Mouse (Mus musculus) hindbrain, embryonic 10.5 days (tissue): ENCODE results near the gene Pcsk6. TPM values are rescaled to one million over a fixed set of nuclear protein-coding genes. Genes with fewer than 3 reads are reported as not detected.
"Not testable (repeated sequence)": the region's sequence is repeated elsewhere in the genome, so short reads cannot be mapped to it uniquely, and the experiment has no call there.

ENCODE experiments used
- DNase-seq: peaks from one replicate; pipeline ENCODE4 v3.0.0-alpha.2; 2017; ENCODE audit warnings: low spot score
- H3K27ac ChIP-seq: fragments of 300-500 bp; sonication (generic); 2 replicates; pipeline ENCODE4 v1.5.1; 2016; ENCODE audit warnings: mild to moderate bottlenecking, moderate library complexity
- H3K27me3 ChIP-seq: fragments of 300-500 bp; sonication (generic); 2 replicates; pipeline ENCODE4 v1.6.1; 2016; ENCODE audit warnings: mild to moderate bottlenecking; ENCODE audit not compliant: poor library complexity, insufficient read depth, severe bottlenecking
- H3K36me3 ChIP-seq: fragments of 300-500 bp; sonication (generic); 2 replicates; pipeline ENCODE4 v1.6.1; 2016; ENCODE audit warnings: mild to moderate bottlenecking, moderate library complexity
- H3K4me1 ChIP-seq: fragments of 300-500 bp; sonication (generic); replicated peaks from 2 replicates; pipeline ENCODE4 v1.6.1; 2016; ENCODE audit warnings: mild to moderate bottlenecking
- H3K4me3 ChIP-seq: fragments of 300-500 bp; sonication (generic); 2 replicates; pipeline ENCODE4 v1.5.1; 2016; ENCODE audit warnings: mild to moderate bottlenecking, moderate library complexity
- H3K9me3 ChIP-seq: fragments of 300-500 bp; sonication (generic); 2 replicates; pipeline ENCODE4 v1.6.1; 2016; ENCODE audit warnings: mild to moderate bottlenecking, moderate library complexity
- WGBS: fragments of 180-500 bp; shearing (Covaris S2); methylation state at CpG from one replicate; pipeline ENCODE4 v1.1.7; 2016; 5-methylcytosine and 5-hydroxymethylcytosine counted together
- polyA plus RNA-seq: library from polyadenylated mRNA; unstranded; fragments of >200 nt; fragmentation: Nextera tagmentation; extraction: Ambion mirVana; gene quantifications from 2 replicates; pipeline ENCODE4 v1.2.1, GENCODE M21; 2016

The Pcsk6 gene
- polyA plus RNA-seq, 1 experiment from 2014 or later = 1.0 TPM

DNA sequence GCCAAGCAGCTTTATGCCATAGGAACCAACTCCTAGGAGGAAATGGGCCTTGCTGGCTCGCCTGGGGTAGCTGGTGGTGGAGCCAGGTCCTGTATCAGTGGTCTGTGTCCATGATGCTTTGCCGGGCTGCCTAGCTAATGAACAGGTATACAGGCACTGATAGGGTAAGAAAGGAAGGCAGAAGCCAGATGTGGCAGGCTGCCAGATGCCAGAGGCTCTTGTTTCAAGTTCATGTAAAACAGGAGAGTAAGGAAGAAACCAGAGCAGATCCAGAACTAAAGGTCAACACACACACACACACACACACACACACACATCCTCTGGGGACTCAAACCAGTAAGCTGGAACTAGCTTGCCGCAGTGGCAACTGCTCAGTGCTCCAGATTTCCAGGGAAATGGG, 176.7 kb downstream of the Pcsk6 start:
- Histone ChIP-seq H3K4me3 (no peak overlapping the region), H3K4me1 (peaks cover 12% of the 10 kb centered on the region), H3K9me3 (no peaks in the 10 kb centered on the region), H3K27ac (no peak overlapping the region), H3K27me3 (peaks cover 4% of the 10 kb centered on the region; the same call in 1 of the 2 replicates), H3K36me3 (no peaks in the 10 kb centered on the region)
- DNase-seq = no peak
- WGBS = 74% methylated on average over 3 of the region's 3 CpGs

- H3K27ac ChIP-seq = no peak overlapping the region
- no peak for DNase-seq
- no peaks in the 10 kb centered on the region for H3K9me3 ChIP-seq
- no peaks in the 10 kb centered on the region for H3K36me3 ChIP-seq
- peaks cover 17% of the 10 kb centered on the region for H3K4me1 ChIP-seq
- H3K27me3 ChIP-seq = peaks cover 4% of the 10 kb centered on the region; the same call in 1 of the 2 replicates
- WGBS = 88% methylated on average over 11 of the region's 11 CpGs
- H3K4me3 ChIP-seq = no peak overlapping the region
These were observed 177.2 kb downstream of the Pcsk6 start for GRCm38 (mm10) chr7:66038730-66039129.

DNA sequence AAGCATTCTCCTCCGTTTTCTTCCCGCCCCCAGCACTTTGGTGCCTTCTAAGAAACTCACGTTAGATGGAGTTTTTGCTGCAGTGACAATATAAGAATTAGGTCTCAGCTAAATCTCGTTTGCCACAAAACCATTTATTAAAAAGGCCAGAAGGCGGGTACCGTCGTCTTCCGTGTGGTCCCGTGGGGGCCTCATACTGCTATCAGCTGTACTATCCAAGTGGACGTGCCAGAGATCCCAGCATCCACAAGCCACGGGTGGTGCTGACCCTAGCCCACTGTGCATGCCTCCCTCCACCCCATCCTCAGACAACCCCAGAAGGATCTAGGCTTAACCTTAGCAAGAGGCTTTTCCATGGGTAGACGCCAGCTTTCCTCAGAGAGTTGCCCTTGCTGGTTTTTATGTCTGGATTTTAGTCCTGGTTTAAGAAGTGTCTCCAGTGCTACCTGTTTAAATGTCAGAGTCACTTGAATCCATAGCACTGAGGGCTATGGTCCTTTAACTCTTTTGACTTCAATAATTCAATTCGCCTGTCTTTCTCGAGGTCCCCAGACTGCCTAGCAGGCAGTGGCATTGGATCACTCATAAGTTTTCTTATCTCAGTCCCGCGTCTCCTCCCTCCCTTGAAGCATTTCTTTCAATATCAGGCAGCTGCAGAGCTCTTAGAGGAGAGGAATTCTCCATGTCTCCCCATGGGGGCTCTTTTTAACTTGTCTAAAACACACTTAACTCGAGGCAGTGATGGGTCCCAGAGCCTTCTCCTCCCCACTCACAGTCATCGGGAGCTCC, 178.7 kb downstream of the Pcsk6 start:
- whole genome bisulfite sequencing = 82% methylated on average over 18 of the region's 18 CpGs
- no peak overlapping the region for H3K4me3 ChIP-seq
- no peaks in the 10 kb centered on the region for H3K9me3 ChIP-seq
- DNase-seq = no peak
- peaks cover 31% of the 10 kb centered on the region for H3K4me1 ChIP-seq
- peaks cover 4% of the 10 kb centered on the region; the same call in 1 of the 2 replicates for H3K27me3 ChIP-seq
- no peaks in the 10 kb centered on the region for H3K36me3 ChIP-seq
- H3K27ac ChIP-seq = no peak overlapping the region

DNA sequence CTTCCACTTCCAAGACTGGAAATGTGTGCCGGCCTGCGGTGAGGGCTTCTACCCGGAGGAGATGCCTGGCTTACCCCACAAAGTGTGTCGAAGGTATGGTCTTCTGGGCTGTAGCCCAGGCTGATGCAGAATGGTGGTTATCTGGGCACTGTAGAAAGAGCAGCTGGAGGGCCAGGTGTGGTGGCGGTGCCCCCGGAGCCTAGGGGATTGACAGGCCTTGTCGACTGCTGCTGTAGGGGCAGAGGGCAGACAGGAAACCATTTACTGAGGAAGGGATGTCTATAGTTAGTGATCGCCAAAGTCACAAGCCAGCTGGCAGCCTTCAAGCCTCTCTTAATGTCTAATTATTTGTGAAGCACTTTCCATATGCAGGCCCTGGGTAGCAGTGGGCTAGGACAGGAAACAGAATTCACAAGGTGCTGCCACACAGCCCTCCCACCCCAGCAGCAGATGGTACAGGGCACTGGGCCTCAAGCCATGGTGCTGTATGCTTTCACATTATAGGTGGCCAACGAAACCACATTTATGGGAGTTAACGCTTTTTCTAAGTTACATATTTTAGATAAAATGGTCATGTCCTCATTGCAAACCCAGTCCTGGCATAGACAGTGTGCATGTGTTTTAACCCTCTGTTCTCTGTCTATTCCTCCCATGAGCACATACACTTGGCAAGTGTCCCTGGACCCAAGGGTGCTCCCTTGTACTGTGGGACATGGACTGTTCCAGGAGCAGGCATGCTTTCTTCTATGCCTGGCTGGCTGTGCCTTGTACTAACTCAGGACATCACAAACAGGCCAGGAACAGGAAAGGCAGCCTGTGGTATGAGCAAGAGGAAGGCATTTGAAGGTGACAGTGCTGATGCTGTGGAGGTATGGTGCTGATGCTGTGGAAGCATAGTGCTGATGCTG, 182.3 kb downstream of the Pcsk6 start, which contains the start of gene Gm45213:
Gene Gm45213, plus strand, starts transcription at position 51 of the 908 bp plus-strand sequence.
- 83% methylated on average over 10 of the region's 10 CpGs for WGBS
- DNase-seq = no peak
- no peaks in the 10 kb centered on the region for H3K36me3 ChIP-seq
- no peak within 1 kb of the TSS for H3K27ac ChIP-seq
- no peaks in the 10 kb centered on the region for H3K9me3 ChIP-seq
- no peak within 1 kb of the TSS for H3K4me3 ChIP-seq
- peaks cover 59% of the 10 kb centered on the region for H3K4me1 ChIP-seq
- H3K27me3 ChIP-seq = peaks cover 11% of the 10 kb centered on the region; the same call in 1 of the 2 replicates

DNA sequence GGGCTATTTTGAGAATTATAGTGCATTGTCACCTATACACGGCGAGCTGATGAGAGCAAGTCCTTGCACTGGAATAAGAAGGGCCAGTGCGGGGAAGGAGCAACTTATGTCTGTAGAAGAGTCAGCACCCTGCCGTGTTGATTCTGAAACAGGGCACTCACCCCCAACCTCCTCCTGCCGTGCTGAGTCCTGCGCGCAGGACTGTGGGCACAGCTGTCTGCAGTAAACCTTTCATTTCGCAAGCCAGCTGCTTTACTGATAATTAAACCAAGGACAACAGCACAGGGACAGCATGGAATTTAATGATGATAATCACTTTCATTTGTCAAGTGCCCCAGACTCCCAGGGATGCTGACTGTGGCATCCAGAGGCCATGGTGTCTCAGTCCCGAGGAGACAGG, 183.1 kb downstream of the Pcsk6 start:
- WGBS = 36% methylated on average over 9 of the region's 9 CpGs
- no peaks in the 10 kb centered on the region for H3K9me3 ChIP-seq
- no peak overlapping the region for H3K27ac ChIP-seq
- H3K4me3 ChIP-seq = no peak overlapping the region
- no peak for DNase-seq
- peaks cover 58% of the 10 kb centered on the region for H3K4me1 ChIP-seq
- peaks cover 11% of the 10 kb centered on the region; the same call in 1 of the 2 replicates for H3K27me3 ChIP-seq
- no peaks in the 10 kb centered on the region for H3K36me3 ChIP-seq

- H3K36me3 ChIP-seq = no peaks in the 10 kb centered on the region
- peaks cover 11% of the 10 kb centered on the region; the same call in 1 of the 2 replicates for H3K27me3 ChIP-seq
- no peaks in the 10 kb centered on the region for H3K9me3 ChIP-seq
- H3K4me1 ChIP-seq = peaks cover 51% of the 10 kb centered on the region
- H3K27ac ChIP-seq = peak overlapping the region; percentile 24; the same call in 1 of the 2 replicates
- peak; percentile 33 for DNase-seq
- WGBS = 51% methylated on average over 17 of the region's 17 CpGs
- H3K4me3 ChIP-seq = no peak overlapping the region
These were observed 185.7 kb downstream of the Pcsk6 start for GRCm38 (mm10) chr7:66046921-66047918.

DNA sequence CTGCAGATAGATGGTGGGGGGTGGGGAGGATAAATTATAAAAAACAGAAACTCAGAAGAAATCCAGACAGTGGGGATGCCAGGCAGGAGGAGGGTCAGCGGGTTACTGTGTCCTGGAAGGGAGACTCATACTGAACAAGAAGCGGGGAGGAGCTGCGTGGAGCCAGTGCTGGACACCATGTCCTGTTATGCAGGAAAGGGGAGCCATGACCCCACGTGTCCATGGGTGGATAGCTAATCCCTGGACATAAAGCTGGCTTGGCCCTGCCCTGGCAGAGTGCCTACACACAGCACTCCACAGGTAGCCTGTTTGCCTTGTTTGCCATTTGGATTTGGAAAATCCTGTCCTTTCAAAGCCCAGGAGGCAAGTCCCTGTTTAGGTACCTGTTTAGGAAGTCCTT, 186.4 kb downstream of the Pcsk6 start:
- peaks cover 10% of the 10 kb centered on the region; the same call in 1 of the 2 replicates for H3K27me3 ChIP-seq
- H3K4me1 ChIP-seq = peaks cover 51% of the 10 kb centered on the region
- no peak overlapping the region for H3K4me3 ChIP-seq
- H3K36me3 ChIP-seq = no peaks in the 10 kb centered on the region
- H3K27ac ChIP-seq = no peak overlapping the region
- no peaks in the 10 kb centered on the region for H3K9me3 ChIP-seq
- 82% methylated on average over 4 of the region's 4 CpGs for WGBS
- no peak for DNase-seq

DNA sequence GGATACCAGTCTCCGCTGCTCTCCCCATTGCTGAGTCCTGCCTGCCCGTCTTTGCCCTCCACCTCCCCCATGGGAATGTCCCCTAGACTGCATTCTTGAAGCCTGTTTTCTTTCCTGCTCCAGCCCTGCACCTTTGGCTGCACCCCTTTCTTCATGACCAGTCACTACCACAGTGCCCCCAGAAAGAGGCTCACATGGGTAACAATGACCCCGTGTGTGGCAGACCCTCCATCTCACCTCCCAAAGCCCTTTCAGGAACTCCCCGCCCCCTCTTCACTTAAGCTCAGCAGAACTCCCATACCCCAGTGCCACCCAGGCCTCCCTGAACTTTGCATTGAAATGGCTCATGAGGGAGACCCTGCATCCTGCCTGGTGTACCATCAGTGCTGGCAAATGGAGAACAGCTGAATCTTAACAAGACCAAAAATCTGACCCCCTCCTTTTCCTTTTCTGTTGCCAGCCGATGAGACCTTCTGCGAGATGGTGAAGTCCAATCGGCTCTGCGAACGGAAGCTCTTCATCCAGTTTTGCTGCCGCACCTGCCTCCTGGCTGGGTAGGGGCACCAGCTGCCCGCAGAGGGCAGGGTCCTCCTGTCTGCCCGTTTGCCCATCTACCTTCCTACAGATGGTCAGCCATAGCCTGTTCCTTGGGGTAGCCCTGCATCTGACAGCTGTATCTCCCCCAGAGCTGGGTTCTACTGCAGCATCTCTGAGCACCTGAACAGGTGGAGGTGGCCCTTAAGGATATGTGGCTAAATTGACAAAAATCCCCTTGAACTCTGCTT, 187.1 kb downstream of the Pcsk6 start:
- WGBS = 79% methylated on average over 12 of the region's 12 CpGs

DNA sequence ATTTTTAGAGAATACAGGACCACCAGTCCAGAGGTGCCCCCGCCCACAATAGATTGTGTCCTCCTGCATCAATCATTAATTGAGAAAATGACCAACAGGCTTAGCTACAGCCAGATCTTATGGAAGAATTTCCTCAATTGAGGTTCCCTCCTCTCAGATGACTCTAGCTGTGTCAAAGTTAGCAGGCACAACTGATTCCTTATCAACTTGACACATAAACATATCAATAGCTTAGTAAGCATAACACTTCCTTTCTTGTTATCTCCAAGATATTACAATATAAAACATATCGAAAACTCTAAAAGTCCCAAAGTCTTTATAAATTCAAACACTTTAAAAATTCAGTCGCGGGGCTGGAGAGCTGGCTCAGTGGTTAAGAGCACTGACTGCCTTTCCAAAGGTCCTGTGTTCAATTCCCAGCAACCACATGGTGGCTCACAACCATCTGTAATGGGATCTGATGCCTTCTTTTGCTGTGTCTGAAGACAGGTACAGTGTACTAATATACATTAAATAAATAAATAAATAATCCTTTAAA, 192.5 kb downstream of the Pcsk6 start:
- H3K4me3 ChIP-seq = no peak overlapping the region
- H3K27me3 ChIP-seq = peaks cover 7% of the 10 kb centered on the region
- no peaks in the 10 kb centered on the region for H3K9me3 ChIP-seq
- no peaks in the 10 kb centered on the region for H3K4me1 ChIP-seq
- no peak overlapping the region for H3K27ac ChIP-seq
- 85% methylated on average over 4 of the region's 4 CpGs for WGBS
- H3K36me3 ChIP-seq = no peaks in the 10 kb centered on the region
- no peak for DNase-seq

More for the DNA sequence above, 187.1 kb downstream of the Pcsk6 start:
- Histone ChIP-seq H3K27me3 (peaks cover 7% of the 10 kb centered on the region; the same call in 1 of the 2 replicates), H3K36me3 (no peaks in the 10 kb centered on the region), H3K4me3 (no peak overlapping the region), H3K4me1 (peaks cover 47% of the 10 kb centered on the region), H3K27ac (no peak overlapping the region), H3K9me3 (no peaks in the 10 kb centered on the region)
- no peak for DNase-seq

- not testable (repeated sequence) for H3K4me1 ChIP-seq, H3K4me3 ChIP-seq, H3K27me3 ChIP-seq, H3K36me3 ChIP-seq, DNase-seq, H3K27ac ChIP-seq, H3K9me3 ChIP-seq
- WGBS = 21% methylated on average over 2 of the region's 2 CpGs
These were observed 193.8 kb downstream of the Pcsk6 start for GRCm38 (mm10) chr7:66055356-66055755.

DNA sequence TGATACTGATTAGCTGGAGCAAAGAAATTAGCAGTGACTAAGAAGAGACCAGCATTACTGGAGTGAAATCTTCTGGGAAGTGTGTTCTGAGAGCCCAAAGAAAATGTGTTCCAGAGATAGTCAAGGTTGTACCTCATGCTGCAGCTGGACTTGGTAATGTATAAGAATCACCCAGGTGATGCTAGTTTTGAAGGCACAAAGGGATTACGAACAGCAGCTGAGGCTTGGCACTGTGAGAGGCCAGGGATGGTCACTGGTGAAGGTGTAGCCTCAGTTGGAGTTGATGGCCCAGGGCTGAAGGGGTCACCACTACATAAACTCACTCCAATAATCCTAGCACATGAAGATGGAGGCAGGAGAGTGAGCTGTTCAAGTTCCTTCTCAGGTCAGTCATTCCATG, 197.2 kb downstream of the Pcsk6 start, which contains the start of gene Snrpa1:
Gene Snrpa1, plus strand, starts transcription at position 301 of the 400 bp plus-strand sequence.
- Histone ChIP-seq H3K27me3 (peaks cover 7% of the 10 kb centered on the region), H3K9me3 (no peaks in the 10 kb centered on the region), H3K36me3 (peaks cover 18% of the 10 kb centered on the region), H3K27ac (peak within 1 kb of the TSS; percentile 94), H3K4me1 (peaks cover 19% of the 10 kb centered on the region), H3K4me3 (peak within 1 kb of the TSS; percentile 90)
- 85% methylated on average over 1 of the region's 1 CpGs for WGBS
- no peak for DNase-seq
